Mouse (Mus musculus) right cerebral cortex, postnatal 4 days (tissue): ENCODE data around the gene Afg1l.

Source experiments
- DNase-seq: peaks from one replicate; pipeline ENCODE4 v3.0.0-alpha.2; 2022

Gene Afg1l

GRCm38 (mm10) chr10:42347986-42348385, 130.4 kb downstream of the Afg1l start:
- DNase-seq: no peak

GRCm38 (mm10) chr10:42347127-42347526, 131.2 kb downstream of the Afg1l start:
- no peak for DNase-seq

- no peak for DNase-seq
Observed at GRCm38 (mm10) chr10:42346179-42346877, 132.0 kb downstream of the Afg1l start.

- no peak for DNase-seq
Observed at GRCm38 (mm10) chr10:42342714-42343113, 135.7 kb downstream of the Afg1l start.

GRCm38 (mm10) chr10:42341815-42342457, 136.4 kb downstream of the Afg1l start:
- DNase-seq: no peak

- no peak for DNase-seq
Observed at GRCm38 (mm10) chr10:42340426-42340793, 138.0 kb downstream of the Afg1l start.

GRCm38 (mm10) chr10:42339773-42340425, 138.5 kb downstream of the Afg1l start:
- DNase-seq: peak; percentile 29

GRCm38 (mm10) chr10:42338456-42338855, 139.9 kb downstream of the Afg1l start:
- DNase-seq: no peak

GRCm38 (mm10) chr10:42327576-42327975, 150.8 kb downstream of the Afg1l start:
- DNase-seq: peak; percentile 56

- DNase-seq: no peak
Observed at GRCm38 (mm10) chr10:42325305-42325704, 153.1 kb downstream of the Afg1l start.

- no peak for DNase-seq
Observed at GRCm38 (mm10) chr10:42323978-42324377, 154.4 kb downstream of the Afg1l start.

- DNase-seq: no peak
Observed at GRCm38 (mm10) chr10:42313222-42313786, 165.1 kb downstream of the Afg1l start.

GRCm38 (mm10) chr10:42312557-42312956, 165.8 kb downstream of the Afg1l start:
- DNase-seq: no peak

- no peak for DNase-seq
Observed at GRCm38 (mm10) chr10:42308687-42308987, 169.7 kb downstream of the Afg1l start.

- DNase-seq: peak; percentile 87
Observed at GRCm38 (mm10) chr10:42307980-42308686, 170.2 kb downstream of the Afg1l start.

GRCm38 (mm10) chr10:42306422-42306821, 171.9 kb downstream of the Afg1l start:
- DNase-seq: no peak

- no peak for DNase-seq
Observed at GRCm38 (mm10) chr10:42300805-42301204, 177.6 kb downstream of the Afg1l start.

GRCm38 (mm10) chr10:42299967-42300366, 178.4 kb downstream of the Afg1l start:
- no peak for DNase-seq

GRCm38 (mm10) chr10:42299426-42299825, 178.9 kb downstream of the Afg1l start:
- no peak for DNase-seq

- no peak for DNase-seq
Observed at GRCm38 (mm10) chr10:42297954-42298353, 180.4 kb downstream of the Afg1l start.

GRCm38 (mm10) chr10:42297109-42297508, 181.3 kb downstream of the Afg1l start:
- no peak for DNase-seq

- DNase-seq: no peak
Observed at GRCm38 (mm10) chr10:42296559-42296958, 181.8 kb downstream of the Afg1l start.

GRCm38 (mm10) chr10:42295028-42295427, 183.3 kb downstream of the Afg1l start:
- DNase-seq: no peak
